Mouse (Mus musculus): ENCODE measurements around the gene Zbtb20. TPM values are rescaled to one million over a fixed set of nuclear protein-coding genes. Genes with fewer than 3 reads are reported as not detected.

The Zbtb20 gene
- polyA plus RNA-seq, 1 experiment, result 14.7 TPM

DNA sequence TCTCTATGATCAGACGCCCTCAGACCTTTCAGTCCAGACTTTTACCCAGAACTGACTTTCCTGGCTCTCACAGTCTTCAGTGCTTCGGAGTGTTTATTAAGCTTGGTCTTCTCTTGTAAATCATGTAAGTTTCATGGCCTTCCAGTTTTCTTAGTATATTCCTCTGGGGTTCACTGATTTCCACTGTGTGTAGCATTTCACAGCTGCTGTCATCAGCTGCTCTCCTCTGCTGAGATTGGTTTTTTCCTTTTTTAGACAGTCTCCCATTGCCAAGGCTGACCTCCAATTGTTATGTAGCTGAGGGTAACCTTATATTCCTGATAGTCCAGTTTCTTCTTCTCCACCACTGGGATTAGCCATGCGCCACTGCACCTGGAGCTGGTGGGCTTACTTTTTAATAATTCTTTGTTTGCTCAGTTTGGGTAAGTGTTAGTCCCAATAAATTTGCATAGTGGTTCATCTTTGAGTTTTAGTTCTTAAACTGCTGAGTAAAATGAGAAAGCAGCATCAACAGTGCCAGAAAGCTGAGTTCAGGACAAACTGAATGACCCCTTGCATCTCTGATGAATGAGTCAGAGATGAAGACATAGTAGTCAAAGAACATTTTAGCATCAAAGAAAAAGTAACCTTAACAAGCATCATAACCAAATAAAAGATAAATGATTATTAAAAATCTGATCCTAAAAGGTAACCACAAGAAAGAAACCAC lies 380.7 kb downstream of the Zbtb20 start:
- no peak overlapping the region for H3K27ac ChIP-seq (ENCODE audit: insufficient read depth, low read depth, low read length)
- TF ChIP-seq CTCF (IDR thresholded peaks at IDR 0.05; ENCODE audit: low read depth, low read length) (no peak), POLR2A (IDR thresholded peaks at IDR 0.05; ENCODE audit: borderline replicate concordance, low read depth, low read length) (no peak)
- no peak overlapping the region for H3K4me3 ChIP-seq (ENCODE audit: insufficient read depth, low read length)
- H3K4me1 ChIP-seq (ENCODE audit: control insufficient read depth, insufficient read depth, low read length), result peaks cover 6% of the 10 kb centered on the region

DNA sequence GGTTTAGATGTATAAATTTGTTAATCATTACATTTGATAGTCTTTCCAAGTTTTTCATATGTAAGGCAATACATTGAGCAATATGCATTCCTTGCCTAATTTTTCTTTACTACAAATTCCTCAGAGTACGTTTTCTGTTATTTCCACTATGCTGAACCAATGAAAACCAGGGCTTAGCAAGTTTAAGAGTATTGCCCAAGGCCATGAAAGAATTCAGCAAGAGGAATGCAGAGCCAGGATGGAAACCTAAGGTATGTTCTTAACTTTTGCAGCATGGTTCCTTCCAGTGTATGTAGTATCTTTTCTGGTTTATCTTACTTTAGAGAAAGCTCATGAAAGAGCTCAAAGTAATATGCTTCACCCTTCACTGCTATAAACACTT lies 381.2 kb downstream of the Zbtb20 start:
- TF ChIP-seq CTCF (IDR thresholded peaks at IDR 0.05; ENCODE audit: low read depth, low read length) (no peak), POLR2A (IDR thresholded peaks at IDR 0.05; ENCODE audit: borderline replicate concordance, low read depth, low read length) (no peak)
- no peak overlapping the region for H3K27ac ChIP-seq (ENCODE audit: insufficient read depth, low read depth, low read length)

DNA sequence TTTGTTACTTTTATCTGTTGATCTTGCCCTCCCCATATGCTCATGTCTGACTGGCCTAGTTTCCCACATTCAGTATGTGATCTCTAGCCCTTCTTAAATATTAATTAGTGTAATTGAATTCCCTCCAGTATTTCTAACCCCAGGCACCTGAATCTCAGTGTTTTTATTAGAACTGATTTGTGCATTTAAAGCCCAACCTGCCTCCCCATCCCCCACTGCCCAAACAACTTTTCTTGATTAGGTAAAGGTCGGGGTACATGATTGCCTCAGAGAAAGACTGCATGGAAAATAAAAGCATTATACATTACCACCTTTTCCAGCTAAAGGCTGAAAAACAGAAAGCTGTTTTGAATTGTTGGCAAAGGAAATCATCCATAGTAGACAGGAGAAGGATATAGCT lies 383.8 kb downstream of the Zbtb20 start:
- Histone ChIP-seq H3K27ac (ENCODE audit: insufficient read depth, low read depth, low read length) (no peak overlapping the region), H3K4me3 (ENCODE audit: insufficient read depth, low read length) (no peak overlapping the region), H3K4me1 (ENCODE audit: control insufficient read depth, insufficient read depth, low read length) (no peaks in the 10 kb centered on the region)
- no peak for TF ChIP-seq CTCF (IDR thresholded peaks at IDR 0.05; ENCODE audit: low read depth, low read length)
- no peak for TF ChIP-seq POLR2A (IDR thresholded peaks at IDR 0.05; ENCODE audit: borderline replicate concordance, low read depth, low read length)

More for the DNA sequence above, 381.2 kb downstream of the Zbtb20 start:
- H3K4me1 ChIP-seq (ENCODE audit: control insufficient read depth, insufficient read depth, low read length), result peaks cover 6% of the 10 kb centered on the region
- H3K4me3 ChIP-seq (ENCODE audit: insufficient read depth, low read length), result no peak overlapping the region

DNA sequence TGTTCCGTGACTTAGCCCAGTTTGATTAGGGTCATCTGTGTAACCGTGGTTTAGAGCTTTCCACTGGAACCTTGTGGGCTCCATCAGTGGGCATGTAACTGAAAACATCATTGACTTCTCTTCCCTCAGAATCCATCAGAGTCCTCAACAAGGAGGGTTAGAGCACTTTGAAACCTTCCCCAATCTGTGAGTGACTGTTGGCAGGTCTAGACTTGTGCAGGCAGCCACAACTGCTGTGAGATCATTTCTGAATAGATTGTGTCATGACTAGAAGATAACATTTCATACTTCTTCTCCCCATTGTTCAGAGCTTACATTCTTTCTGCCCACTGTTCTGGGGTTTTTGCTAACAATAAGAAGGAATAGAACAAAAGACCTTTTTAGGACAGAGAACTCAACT lies 385.2 kb downstream of the Zbtb20 start:
- Histone ChIP-seq H3K27ac (ENCODE audit: insufficient read depth, low read depth, low read length) (no peak overlapping the region), H3K4me3 (ENCODE audit: insufficient read depth, low read length) (no peak overlapping the region), H3K4me1 (ENCODE audit: control insufficient read depth, insufficient read depth, low read length) (no peaks in the 10 kb centered on the region)
- TF ChIP-seq CTCF (IDR thresholded peaks at IDR 0.05; ENCODE audit: low read depth, low read length), result no peak
- no peak for TF ChIP-seq POLR2A (IDR thresholded peaks at IDR 0.05; ENCODE audit: borderline replicate concordance, low read depth, low read length)

DNA sequence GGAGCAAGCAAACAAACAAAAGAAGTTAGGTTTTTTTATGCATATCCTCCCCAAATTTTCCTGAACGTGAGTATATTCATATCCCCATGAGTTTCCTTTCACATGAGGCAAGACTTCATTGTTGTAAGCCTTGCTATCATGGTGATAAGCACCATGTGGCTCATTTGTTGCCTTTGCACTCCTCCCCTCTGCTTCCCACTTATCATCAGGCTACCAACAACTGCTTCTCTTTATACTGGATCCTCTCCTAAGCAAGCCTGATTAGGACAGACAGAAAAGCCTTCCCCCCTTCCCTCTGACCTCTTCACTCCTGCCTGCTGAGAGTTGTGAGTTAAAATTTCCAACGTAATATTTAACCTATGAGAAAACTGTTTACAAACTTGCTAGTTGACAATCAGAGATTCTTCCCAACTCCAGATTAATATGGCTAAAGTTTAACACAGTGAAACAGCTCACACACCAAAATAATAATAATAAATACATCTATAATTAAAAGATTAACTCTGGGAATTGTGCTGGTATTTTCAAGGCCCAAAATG lies 398.4 kb downstream of the Zbtb20 start:
- H3K4me3 ChIP-seq (ENCODE audit: insufficient read depth, low read length), result no peak overlapping the region
- H3K4me1 ChIP-seq (ENCODE audit: control insufficient read depth, insufficient read depth, low read length), result no peaks in the 10 kb centered on the region
- TF ChIP-seq CTCF (IDR thresholded peaks at IDR 0.05; ENCODE audit: low read depth, low read length) (no peak), POLR2A (IDR thresholded peaks at IDR 0.05; ENCODE audit: borderline replicate concordance, low read depth, low read length) (no peak)
- no peak overlapping the region for H3K27ac ChIP-seq (ENCODE audit: insufficient read depth, low read depth, low read length)

DNA sequence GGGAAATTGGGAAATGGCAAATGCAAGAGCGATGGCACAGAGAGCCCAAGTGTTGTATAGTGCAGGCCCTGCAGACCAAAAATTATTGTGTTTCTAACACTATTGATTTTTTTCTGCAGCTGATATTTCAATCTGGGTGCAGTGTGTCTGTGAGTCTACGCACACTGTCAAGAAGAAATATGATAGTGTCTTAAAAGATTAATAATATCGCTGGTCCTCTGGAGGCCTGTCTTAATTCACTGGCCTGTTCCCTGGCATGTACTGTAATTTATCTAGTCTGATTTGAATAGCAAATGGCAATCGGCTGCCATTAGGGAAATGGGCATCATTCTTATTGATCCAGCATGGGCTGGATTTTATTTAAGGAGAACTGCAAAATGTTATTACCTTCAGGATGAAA lies 401.1 kb downstream of the Zbtb20 start:
- Histone ChIP-seq H3K4me3 (ENCODE audit: insufficient read depth, low read length) (no peak overlapping the region), H3K27ac (ENCODE audit: insufficient read depth, low read depth, low read length) (no peak overlapping the region), H3K4me1 (ENCODE audit: control insufficient read depth, insufficient read depth, low read length) (no peaks in the 10 kb centered on the region)
- TF ChIP-seq CTCF (IDR thresholded peaks at IDR 0.05; ENCODE audit: low read depth, low read length), result no peak
- TF ChIP-seq POLR2A (IDR thresholded peaks at IDR 0.05; ENCODE audit: borderline replicate concordance, low read depth, low read length), result no peak

DNA sequence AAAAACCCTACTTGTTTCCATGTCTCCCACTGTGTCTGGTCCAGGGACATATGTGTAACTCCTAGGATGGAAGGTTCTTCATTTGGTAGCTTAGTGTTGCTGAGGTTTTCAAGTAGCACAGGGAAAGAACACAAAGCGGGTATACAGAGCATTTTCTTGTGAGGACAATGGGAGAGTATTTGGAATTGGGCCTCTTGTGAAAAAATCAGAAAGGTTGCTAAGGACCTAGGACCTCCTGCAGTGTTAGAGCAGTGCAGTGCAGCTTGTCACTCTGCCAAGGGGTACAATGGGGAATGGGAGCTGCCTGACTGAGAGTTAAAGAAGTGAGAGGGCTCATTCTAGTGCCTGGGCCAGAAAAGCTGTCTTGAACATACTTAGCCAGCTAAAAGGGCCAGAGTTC lies 410.6 kb downstream of the Zbtb20 start:
- Histone ChIP-seq H3K4me3 (ENCODE audit: insufficient read depth, low read length) (no peak overlapping the region), H3K4me1 (ENCODE audit: control insufficient read depth, insufficient read depth, low read length) (no peaks in the 10 kb centered on the region), H3K27ac (ENCODE audit: insufficient read depth, low read depth, low read length) (no peak overlapping the region)
- TF ChIP-seq POLR2A (IDR thresholded peaks at IDR 0.05; ENCODE audit: borderline replicate concordance, low read depth, low read length) (no peak), CTCF (IDR thresholded peaks at IDR 0.05; ENCODE audit: low read depth, low read length) (no peak)

DNA sequence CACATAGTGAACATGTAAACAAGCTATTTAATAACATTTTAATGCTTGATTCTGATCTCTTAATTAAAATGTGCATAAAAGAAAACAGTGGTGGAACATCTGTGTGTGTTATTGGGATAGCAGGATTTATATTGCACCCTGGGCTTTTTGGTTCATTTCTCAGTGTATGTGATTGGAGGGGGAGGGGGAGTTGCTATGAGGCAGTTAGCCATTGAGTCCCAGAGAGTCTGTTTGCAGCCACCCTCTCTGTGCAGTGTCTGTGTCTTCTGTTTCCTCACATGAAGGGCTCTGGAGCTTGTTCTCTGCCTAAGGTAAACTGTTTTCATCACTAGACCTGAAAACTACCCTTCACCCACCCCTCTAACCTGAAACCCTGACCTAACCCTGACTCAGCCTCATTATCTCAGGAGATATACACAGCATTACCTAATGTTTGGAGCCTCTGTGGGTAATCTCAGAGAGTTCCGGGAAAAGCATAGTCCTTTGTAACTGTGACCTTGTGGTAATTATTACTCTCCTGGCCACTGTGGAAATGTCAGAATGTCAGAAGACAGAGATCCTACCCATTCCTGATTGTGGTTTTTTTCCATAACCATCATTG lies 411.2 kb downstream of the Zbtb20 start:
- no peak for TF ChIP-seq CTCF (IDR thresholded peaks at IDR 0.05; ENCODE audit: low read depth, low read length)
- TF ChIP-seq POLR2A (IDR thresholded peaks at IDR 0.05; ENCODE audit: borderline replicate concordance, low read depth, low read length), result no peak
- H3K4me3 ChIP-seq (ENCODE audit: insufficient read depth, low read length), result no peak overlapping the region
- no peaks in the 10 kb centered on the region for H3K4me1 ChIP-seq (ENCODE audit: control insufficient read depth, insufficient read depth, low read length)
- H3K27ac ChIP-seq (ENCODE audit: insufficient read depth, low read depth, low read length), result no peak overlapping the region

DNA sequence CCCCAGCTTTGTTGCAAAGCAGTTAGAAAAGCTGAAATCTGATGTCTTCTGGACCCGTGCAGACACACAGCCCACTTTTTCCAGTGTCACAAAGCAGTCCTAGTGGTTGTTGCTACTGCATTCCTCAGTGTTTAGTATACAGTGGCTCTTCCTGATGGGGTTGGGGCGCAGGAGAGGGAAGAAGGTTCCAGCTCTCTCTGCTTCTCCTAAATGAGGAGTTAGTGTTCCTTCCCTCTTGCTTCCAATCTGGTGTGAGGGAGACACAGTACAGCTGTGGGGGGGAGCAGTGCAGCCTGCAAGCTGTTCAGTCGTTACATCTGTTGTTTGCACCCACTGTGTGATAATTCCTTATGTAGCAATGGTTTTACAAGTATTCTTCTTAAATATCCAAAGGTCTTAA lies 415.7 kb downstream of the Zbtb20 start:
- H3K27ac ChIP-seq (ENCODE audit: insufficient read depth, low read depth, low read length), result no peak overlapping the region
- no peak overlapping the region for H3K4me3 ChIP-seq (ENCODE audit: insufficient read depth, low read length)
- H3K4me1 ChIP-seq (ENCODE audit: control insufficient read depth, insufficient read depth, low read length), result no peaks in the 10 kb centered on the region
- no peak for TF ChIP-seq POLR2A (IDR thresholded peaks at IDR 0.05; ENCODE audit: borderline replicate concordance, low read depth, low read length)
- no peak for TF ChIP-seq CTCF (IDR thresholded peaks at IDR 0.05; ENCODE audit: low read depth, low read length)

DNA sequence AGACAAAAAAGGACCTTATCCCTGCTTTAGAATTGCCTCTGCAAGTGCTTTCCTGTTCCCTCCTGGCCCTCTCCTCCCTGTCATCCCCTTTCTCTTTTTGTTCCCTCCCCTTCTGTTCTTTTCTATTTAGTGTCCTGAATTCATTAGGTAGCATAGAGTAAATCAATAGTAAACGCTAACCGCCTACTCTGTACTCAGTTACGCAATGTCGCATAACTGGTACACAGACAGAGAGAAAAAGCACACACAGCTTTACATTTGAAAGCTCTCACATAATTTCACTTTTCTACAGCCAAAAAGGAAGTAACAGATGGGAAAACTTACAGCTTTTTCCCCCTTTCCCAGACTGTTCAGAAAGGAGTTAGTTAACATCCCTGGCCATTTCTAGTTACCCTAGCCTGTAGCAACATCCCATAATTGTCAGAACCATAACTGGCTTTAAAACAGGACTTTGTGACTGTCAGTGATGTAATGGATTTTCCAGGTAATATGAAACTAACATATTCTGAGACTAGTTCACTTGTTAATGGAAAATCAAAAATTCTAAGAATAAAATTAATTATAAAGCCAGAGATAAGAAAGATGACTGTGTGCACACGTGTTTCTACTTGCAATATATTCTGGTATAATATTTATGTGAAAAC lies 422.4 kb downstream of the Zbtb20 start:
- peaks cover under 1% of the 10 kb centered on the region; the same call in 1 of the 2 replicates for H3K4me1 ChIP-seq (ENCODE audit: control insufficient read depth, insufficient read depth, low read length)
- no peak overlapping the region for H3K27ac ChIP-seq (ENCODE audit: insufficient read depth, low read depth, low read length)
- H3K4me3 ChIP-seq (ENCODE audit: insufficient read depth, low read length), result no peak overlapping the region
- no peak for TF ChIP-seq CTCF (IDR thresholded peaks at IDR 0.05; ENCODE audit: low read depth, low read length)
- TF ChIP-seq POLR2A (IDR thresholded peaks at IDR 0.05; ENCODE audit: borderline replicate concordance, low read depth, low read length), result no peak

All from bone marrow macrophage, adult 2 months (primary cell).